Mouse (Mus musculus) embryo, embryonic 10.5 days (tissue): Measurements from ENCODE around the gene Sgo1.
"Not testable (repeated sequence)": the region's sequence is repeated elsewhere in the genome, so short reads cannot be mapped to it uniquely, and the experiment has no call there.

Experiments used
- DNase-seq: peaks from one replicate; pipeline ENCODE4 v3.0.0-alpha.2; 2015; ENCODE audit warnings: low spot score

Sgo1 gene

DNA sequence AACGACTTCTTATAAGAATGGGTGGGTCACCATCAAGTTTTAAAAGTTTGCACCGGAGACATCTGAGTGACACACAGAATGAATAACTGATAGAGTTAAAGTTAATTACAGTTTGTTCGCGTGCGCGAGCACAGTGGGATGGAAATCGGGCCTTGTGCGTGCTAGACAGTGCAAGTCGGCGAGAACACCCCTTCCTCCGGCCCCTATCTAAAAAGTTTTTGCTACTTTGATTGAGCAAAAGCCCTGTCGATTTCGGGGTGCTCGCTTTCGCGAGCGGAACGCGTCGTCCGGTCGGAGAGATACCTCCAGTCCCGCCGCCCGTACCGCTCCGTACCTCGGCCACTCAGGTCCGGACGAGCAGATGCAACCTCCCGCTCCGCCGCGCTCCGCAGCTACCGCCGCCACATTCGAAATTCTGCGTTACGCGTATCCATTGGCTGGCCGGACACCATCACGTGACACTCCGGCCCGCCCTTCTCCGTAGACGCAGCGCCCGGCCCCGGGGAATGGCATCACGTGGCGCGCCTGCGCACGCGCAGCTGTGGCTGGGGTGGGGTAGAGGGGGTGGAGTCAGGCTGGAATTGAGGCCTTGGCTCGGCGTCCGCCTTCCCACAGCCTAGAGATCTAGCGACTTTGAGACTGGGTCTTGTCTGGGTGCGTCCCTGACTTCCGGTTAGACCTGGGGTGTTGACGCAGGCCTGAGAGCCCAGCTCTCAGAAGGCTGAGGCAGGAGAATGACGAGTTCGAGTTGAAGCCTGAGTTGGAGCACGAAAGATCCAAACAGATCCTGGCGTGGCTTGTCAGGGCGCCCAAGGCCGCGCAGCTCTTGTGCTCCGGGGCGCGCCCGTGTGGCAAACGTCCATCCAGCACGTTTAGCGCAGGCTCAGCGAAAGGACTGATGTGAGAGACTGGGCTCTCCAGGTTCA lies at the start of gene Sgo1:
Gene Sgo1 (minus strand): TSS at position 457 of the 926 bp plus-strand sequence.
- DNase-seq: peak; percentile 98

DNA sequence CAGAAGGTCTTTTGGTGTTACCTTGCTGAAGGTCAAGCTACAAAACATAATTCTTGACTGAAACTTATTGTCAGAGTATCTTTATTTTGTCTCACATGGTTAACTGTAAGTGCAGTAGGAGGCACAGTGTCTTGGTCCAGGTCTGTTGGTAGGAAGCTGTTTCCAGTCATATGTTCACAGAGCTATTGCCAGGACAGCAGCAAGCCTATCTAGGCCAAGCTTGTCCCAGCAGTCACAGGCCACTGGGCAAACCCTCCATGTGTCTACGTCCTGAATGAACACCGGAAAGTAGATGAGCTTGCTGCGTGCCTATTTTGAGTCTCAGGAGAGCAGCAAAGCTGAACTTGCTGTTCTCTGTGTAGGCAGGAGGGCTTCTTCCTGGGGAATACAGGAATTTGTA lies 29.8 kb upstream of the Sgo1 start:
- not testable (repeated sequence) for DNase-seq

DNA sequence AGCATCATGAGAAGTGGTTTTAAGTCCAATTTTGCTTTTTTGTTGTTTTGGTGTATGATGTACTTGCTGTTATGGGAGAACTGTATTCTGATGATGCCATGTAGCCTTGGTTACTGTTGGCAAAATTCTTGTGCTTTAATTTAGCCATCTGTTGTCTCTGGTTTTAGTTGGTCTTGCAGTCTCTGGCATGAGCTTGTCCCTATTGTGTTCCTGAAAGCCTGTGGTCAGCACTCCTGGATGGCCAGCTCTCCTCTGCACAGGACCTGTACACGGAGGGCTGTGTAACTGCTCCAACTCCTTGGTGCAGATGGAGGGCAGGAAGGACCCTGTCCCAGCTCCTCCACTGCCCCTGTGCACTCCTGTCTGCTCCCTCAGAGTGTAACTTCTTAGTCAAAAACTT lies 29.3 kb upstream of the Sgo1 start:
- DNase-seq: no peak

DNA sequence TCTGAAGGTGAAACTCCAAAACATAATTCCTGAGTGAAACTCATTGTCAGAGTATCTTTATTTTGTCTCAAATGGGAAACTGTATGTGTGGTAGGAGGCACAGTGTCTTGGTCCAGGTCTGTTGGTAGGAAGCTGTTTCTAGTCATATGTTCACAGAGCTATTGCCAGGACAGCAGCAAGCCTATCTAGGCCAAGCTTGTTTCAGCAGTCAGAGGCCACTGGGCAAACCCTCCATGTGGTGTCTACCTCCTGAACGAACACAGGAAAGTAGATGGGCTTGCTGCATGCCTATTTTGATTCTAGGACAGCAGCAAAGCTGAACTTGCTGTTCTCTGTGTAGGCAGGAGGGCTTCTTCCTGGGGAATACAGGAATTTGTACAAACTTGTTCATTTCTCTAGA lies 26.0 kb upstream of the Sgo1 start:
- DNase-seq: not testable (repeated sequence)

GRCm38 (mm10) chr17:53714453-53714852 lies 25.3 kb upstream of the Sgo1 start:
- no peak for DNase-seq

DNA sequence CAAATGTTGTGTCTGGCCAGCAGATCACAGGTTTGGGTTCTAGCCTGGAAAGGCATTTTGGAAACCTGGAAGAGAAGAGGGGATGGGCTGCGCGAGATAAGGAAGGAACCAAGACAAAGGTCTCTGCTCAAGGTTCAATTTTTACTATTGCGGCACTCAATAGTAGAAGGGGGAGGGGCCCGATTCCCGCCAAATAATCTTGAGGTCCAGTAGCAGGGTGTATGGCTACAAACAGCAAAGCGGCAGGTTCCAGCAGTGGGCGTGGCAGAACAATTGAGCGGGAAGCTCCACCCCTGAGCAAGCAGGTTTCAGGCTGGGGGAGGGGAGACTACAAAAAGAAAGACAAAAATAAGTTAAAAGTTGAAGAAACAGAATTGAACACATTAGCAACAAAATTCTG lies 8.4 kb upstream of the Sgo1 start:
- DNase-seq: not testable (repeated sequence)

DNA sequence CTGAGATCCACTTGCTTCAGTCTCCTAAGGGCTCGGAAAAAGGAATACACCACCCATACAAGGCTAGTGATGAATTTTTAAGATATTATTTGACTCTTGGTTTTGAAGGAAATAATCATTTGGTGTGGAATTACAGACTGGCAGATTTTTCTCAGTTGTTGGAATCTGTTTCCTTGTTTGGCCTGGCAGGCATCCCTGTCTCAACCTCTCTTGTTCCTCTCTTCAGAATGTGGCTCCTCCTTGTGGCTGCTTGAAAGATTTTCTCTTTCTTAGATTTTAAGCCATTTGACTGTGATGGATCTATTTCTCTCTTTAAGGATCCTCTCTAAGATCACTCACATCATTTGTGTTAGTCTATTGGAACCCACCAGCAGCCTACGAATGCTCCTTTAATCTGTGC lies 4.9 kb upstream of the Sgo1 start:
- DNase-seq: peak; percentile 44

GRCm38 (mm10) chr17:53689946-53690345 lies 813 bp upstream of the Sgo1 start:
- DNase-seq: peak; percentile 54

DNA sequence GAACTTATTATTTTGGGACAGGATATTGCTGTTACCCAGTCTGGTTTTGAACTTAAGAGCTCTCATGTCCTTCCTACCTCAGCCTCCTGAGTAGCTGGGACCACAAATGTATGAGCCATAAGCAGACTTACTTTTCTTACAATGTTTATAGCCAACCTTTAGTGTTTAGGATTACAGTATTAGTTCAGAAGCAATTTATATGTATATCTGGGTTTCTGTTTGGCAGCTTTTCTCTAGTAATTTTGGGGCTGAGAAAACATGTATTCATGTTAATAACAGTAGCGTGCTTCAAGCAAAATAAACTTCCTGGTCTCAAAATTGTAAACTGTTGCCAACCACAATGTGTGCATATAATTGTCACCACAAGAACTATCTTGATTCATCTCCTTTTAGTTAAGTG lies 812 bp downstream of the Sgo1 start:
- no peak for DNase-seq

GRCm38 (mm10) chr17:53678716-53679115 lies 10.4 kb downstream of the Sgo1 start:
- DNase-seq: no peak

DNA sequence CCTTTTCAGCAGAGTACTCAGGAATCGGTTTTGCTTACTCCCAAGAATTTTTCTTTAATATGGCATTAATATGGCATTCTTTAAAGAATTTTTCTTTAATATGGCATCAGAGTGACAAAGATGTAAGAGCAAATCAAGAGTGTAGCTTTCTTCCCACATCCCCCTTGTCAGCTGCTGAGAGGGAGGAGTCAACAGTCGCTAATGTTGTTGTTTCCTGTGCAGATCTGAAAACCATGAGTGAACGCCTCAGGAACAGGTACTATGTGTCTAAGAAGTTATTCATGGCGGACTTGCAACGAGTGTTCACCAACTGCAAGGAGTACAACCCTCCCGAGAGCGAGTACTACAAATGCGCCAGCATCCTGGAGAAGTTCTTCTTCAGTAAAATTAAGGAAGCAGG lies 18.7 kb downstream of the Sgo1 start:
- DNase-seq: no peak

GRCm38 (mm10) chr17:53664703-53665382 lies 24.3 kb downstream of the Sgo1 start:
- no peak for DNase-seq

DNA sequence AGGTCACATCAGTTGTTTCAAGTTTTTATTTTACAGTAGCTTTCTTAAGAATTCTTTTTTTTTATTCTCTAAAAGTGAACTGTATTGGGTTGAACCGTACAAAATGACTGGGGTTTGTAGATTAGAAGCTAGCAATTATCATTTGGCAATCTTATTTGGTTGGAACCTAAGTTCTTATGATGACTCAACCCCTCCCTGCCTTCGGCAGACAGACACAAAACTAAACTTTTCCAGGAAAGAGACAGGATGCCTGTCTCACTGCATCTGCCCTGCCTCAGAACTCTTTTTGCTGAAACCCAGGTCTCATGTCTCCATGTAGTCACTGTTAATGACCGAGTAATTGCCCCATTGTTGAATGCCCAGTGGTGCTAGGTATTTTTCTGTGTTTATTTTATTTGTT lies 24.9 kb downstream of the Sgo1 start:
- DNase-seq: no peak

DNA sequence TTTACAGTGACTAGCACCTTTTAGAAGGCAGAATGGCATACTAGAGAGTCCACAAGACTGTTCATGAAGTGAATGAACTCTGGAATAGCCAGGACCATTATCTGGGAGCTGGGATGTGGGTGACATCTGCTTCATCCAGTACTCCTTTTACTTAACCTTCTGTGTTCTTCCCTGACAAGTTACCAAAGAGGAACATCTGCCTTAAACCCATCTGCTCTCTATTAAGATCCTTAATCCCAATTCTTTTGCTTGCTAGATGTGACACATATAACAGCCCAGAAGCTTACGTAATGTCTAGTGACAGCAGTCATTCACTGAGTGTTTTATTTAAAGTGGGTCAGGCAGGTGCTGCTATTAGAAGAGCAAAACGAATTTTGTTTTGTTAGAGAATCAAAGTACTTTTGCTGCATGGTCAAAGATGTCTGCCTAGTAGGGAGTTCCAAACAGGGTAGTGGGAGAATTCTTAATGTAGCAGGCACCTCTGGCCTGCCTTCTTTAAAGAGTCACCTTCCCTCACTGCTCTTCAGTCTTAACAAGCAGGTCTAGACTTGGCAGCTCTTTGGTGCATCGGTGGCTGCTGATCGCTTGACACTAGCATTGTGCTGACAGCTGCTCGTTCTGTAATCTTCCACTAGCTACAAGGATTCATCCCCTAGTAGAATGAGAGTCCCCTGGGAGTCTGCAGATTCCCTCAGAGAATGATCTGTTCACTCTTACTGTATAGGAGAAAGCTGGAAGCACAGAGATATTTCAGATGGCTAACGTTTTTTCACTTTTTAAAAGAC lies 27.9 kb downstream of the Sgo1 start:
- no peak for DNase-seq

DNA sequence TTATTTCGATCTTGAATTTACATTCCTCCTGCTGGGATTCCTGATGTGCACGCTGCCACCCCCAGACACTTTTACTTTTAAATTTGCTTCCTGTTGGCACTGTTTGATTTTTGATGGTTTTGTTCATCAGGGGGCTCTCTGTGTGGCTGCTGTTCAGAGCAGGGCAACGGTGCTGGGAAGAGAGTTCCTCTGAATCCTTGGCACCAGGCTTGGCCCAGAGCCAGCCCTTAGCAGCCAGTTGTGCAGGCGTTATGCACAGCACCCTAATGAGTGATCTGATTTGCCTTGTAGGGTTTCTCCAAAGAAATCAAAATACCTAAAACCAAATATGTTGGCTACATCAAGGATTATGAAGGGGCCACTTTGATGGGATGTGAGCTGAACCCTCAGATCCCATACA lies 29.4 kb downstream of the Sgo1 start:
- no peak for DNase-seq

DNA sequence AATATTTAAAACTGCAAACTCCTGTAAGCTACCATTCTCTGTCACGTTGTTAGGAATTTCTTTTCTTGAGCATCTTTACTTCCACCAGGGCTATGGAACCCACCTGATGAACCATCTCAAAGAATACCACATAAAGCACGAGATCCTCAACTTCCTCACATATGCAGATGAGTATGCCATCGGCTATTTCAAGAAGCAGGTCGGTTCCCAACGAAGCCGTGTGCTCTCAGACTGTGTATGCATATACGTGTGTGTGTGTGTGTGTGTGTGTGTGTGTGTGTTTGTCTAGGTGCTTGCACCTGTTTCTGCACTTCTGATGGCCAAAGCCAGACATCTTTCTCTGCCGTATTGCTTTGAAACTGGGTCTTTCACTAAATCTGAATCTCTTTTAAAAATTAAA lies 29.9 kb downstream of the Sgo1 start:
- no peak for DNase-seq

DNA sequence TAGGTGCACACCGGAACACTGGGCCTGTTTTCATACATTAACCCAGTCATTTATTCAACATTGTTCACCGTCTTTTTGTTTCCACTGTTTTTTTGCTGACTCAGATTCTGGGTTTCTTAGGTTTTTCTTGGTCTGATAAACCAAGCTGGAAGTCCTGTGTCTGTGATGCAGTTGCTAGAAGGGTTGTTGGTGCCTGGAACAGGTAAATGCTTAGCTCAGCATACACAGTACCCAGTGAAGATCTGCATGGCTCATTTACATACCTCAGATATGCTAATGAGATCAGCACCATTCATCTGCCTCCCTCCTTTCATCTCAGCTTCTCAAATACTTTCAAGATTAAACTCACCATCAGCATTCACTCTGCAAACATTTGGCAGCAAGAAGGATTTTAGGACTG lies 30.5 kb downstream of the Sgo1 start:
- DNase-seq: no peak

GRCm38 (mm10) chr17:53657391-53657790 lies 31.7 kb downstream of the Sgo1 start:
- DNase-seq: peak; percentile 7

- DNase-seq: no peak
These were observed 32.7 kb downstream of the Sgo1 start for GRCm38 (mm10) chr17:53656369-53656860.

- no peak for DNase-seq
These were observed 33.2 kb downstream of the Sgo1 start for GRCm38 (mm10) chr17:53655959-53656358.

GRCm38 (mm10) chr17:53655081-53655480 lies 34.1 kb downstream of the Sgo1 start:
- DNase-seq: no peak

DNA sequence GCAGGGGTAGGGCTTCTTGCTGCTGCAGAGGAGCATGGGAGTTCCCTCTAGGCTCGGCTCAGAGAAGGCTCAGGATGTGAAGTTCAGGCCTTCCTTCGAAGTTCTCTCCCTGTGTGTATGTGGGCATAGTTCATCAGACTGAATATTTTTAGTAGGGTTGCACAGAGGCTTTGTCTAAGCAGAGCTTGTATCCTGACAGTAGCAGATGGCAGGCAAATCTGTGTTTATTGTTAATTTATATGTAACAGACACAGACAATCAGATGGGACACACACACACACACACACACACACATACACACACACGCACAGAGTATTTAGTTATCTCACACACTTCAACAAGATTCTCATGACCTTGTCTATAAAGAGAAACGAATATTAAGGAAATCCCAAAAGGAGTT lies 34.5 kb downstream of the Sgo1 start:
- no peak for DNase-seq
